Mouse (Mus musculus) testis, adult 2 months (tissue): Measurements from ENCODE around the gene Panx1.

Source experiments
- CTCF ChIP-seq: fragments of 200-500 bp; IDR thresholded peaks from 2 replicates; pipeline ENCODE4 v1.5.1; 2012; ENCODE audit warnings: low read depth, mild to moderate bottlenecking, inconsistent platforms, low read length, moderate library complexity; ENCODE audit not compliant: control insufficient read depth, insufficient read depth, insufficient replicate concordance
- POLR2A ChIP-seq: fragments of 200-500 bp; IDR thresholded peaks from 2 replicates; pipeline ENCODE4 v1.6.1; 2012; ENCODE audit warnings: low read depth, mild to moderate bottlenecking, inconsistent platforms, low read length, moderate library complexity; ENCODE audit not compliant: control insufficient read depth

GRCm38 (mm10) chr9:15033568-15034160 lies 11.6 kb downstream of the Panx1 start:
- peak; percentile 15; the same call in 1 of the 2 replicates for TF ChIP-seq CTCF
- no peak for TF ChIP-seq POLR2A
